Mouse (Mus musculus) MEL (cell line): ENCODE data around the gene Cd274.

ENCODE experiments used
- CTCF ChIP-seq, 3 experiments: IDR thresholded peaks in 2 of 3; conservative IDR thresholded peaks in 1 of 3; 2 replicates each; pipeline ENCODE4 v1.5.1; 2011 to 2012; ENCODE audit warnings: low read length in 3 of 3, low read depth in 2 of 3, mild to moderate bottlenecking in 2 of 3, improper control_type of control experiment in 1 of 3, inconsistent platforms in 1 of 3, mixed read lengths in 1 of 3, moderate library complexity in 1 of 3; ENCODE audit not compliant: control insufficient read depth in 1 of 3, insufficient read depth in 1 of 3, poor library complexity in 1 of 3, severe bottlenecking in 1 of 3
- EP300 ChIP-seq, 2 experiments: IDR thresholded peaks; 2 replicates each; pipeline ENCODE4 v1.6.1; 2011; ENCODE audit warnings: improper control_type of control experiment in 2 of 2, low read length in 2 of 2, low read depth in 1 of 2, mild to moderate bottlenecking in 1 of 2
- ETS1 ChIP-seq: IDR thresholded peaks from 2 replicates; pipeline ENCODE4 v1.6.1; 2012; ENCODE audit warnings: low read depth, mild to moderate bottlenecking, inconsistent platforms, low read length, improper control_type of control experiment, moderate library complexity
- MAFK ChIP-seq: IDR thresholded peaks from 2 replicates; pipeline ENCODE4 v1.6.1; 2011; ENCODE audit warnings: low read depth, mild to moderate bottlenecking, low read length, improper control_type of control experiment, borderline replicate concordance
- MAZ ChIP-seq: IDR thresholded peaks from 2 replicates; pipeline ENCODE4 v1.6.1; 2012; ENCODE audit warnings: low read depth, mild to moderate bottlenecking, inconsistent platforms, low read length, improper control_type of control experiment
- MYC ChIP-seq: IDR thresholded peaks from 2 replicates; pipeline ENCODE4 v1.6.1; 2011; ENCODE audit warnings: low read depth, mild to moderate bottlenecking, low read length, improper control_type of control experiment, moderate library complexity
- POLR2A ChIP-seq, 2 experiments: IDR thresholded peaks; 2 replicates each; pipeline ENCODE4 v1.6.1; 2011 to 2012; ENCODE audit warnings: low read length in 2 of 2, mild to moderate bottlenecking in 2 of 2, control low read depth in 1 of 2, improper control_type of control experiment in 1 of 2, low read depth in 1 of 2, moderate library complexity in 1 of 2; ENCODE audit not compliant: control insufficient read depth in 1 of 2, insufficient read depth in 1 of 2, poor library complexity in 1 of 2
- RAD21 ChIP-seq: IDR thresholded peaks from 2 replicates; pipeline ENCODE4 v1.6.1; 2011; ENCODE audit warnings: mild to moderate bottlenecking, low read depth, low read length, improper control_type of control experiment
- TCF12 ChIP-seq: IDR thresholded peaks from 2 replicates; pipeline ENCODE4 v1.6.1; 2014; ENCODE audit warnings: low read depth, mild to moderate bottlenecking, inconsistent platforms, low read length, improper control_type of control experiment, moderate library complexity
- USF2 ChIP-seq, 2 experiments: IDR thresholded peaks; 2 replicates each; pipeline ENCODE4 v1.6.1; 2011 to 2012; ENCODE audit warnings: improper control_type of control experiment in 2 of 2, low read length in 2 of 2, borderline replicate concordance in 1 of 2, inconsistent platforms in 1 of 2, low read depth in 1 of 2, mild to moderate bottlenecking in 1 of 2; ENCODE audit not compliant: insufficient read depth in 1 of 2
- ZC3H11A ChIP-seq: IDR thresholded peaks from 2 replicates; pipeline ENCODE4 v1.6.1; 2012; ENCODE audit warnings: low read depth, mild to moderate bottlenecking, inconsistent platforms, low read length, improper control_type of control experiment
- ZMIZ1 ChIP-seq: IDR thresholded peaks from 2 replicates; pipeline ENCODE4 v1.6.1; 2012; ENCODE audit warnings: low read depth, mild to moderate bottlenecking, inconsistent platforms, low read length, improper control_type of control experiment, moderate library complexity

GRCm38 (mm10) chr19:29344868-29345267 lies 22.4 kb upstream of the Cd274 start:
- TF ChIP-seq MAZ (no peak), CTCF (IDR thresholded peaks at IDR 0.05 in 2 of 3, conservative IDR thresholded peaks at IDR 0.05 in 1 of 3; ENCODE audit: control insufficient read depth in 1 of 3, insufficient read depth in 1 of 3, low read depth in 2 of 3, low read length in 3 of 3, poor library complexity in 1 of 3, severe bottlenecking in 1 of 3) (no peak), ZMIZ1 (no peak), ZC3H11A (no peak), ETS1 (no peak), MAFK (no peak), USF2 (IDR thresholded peaks at IDR 0.05; ENCODE audit: borderline replicate concordance in 1 of 2, insufficient read depth in 1 of 2, low read depth in 1 of 2, low read length in 2 of 2) (no peak), EP300 (IDR thresholded peaks at IDR 0.05; ENCODE audit: low read depth in 1 of 2, low read length in 2 of 2) (no peak), MYC (no peak), TCF12 (no peak), POLR2A (IDR thresholded peaks at IDR 0.05; ENCODE audit: control insufficient read depth in 1 of 2, insufficient read depth in 1 of 2, low read depth in 1 of 2, low read length in 2 of 2, poor library complexity in 1 of 2) (no peak), RAD21 (no peak)
